Mouse (Mus musculus): Measurements from ENCODE around the gene Rnf185. TPM values are rescaled to one million over a fixed set of nuclear protein-coding genes. Genes with fewer than 3 reads are reported as not detected.

Rnf185 gene
- polyA plus RNA-seq, 1 experiment from 2014 or later = 45.2 TPM

GRCm38 (mm10) chr11:3483980-3484642 is 31.9 kb upstream of the Rnf185 start:
- Histone ChIP-seq H3K4me1 (ENCODE audit: control insufficient read depth, insufficient read depth, low read length) (no peaks in the 10 kb centered on the region), H3K27ac (ENCODE audit: low read depth, low read length) (no peak overlapping the region), H3K9ac (ENCODE audit: low read depth, low read length) (no peak overlapping the region), H3K36me3 (ENCODE audit: control insufficient read depth, insufficient read depth, low read length) (no peaks in the 10 kb centered on the region), H3K9me3 (ENCODE audit: control insufficient read depth, low read length) (no peaks in the 10 kb centered on the region), H3K27me3 (ENCODE audit: control insufficient read depth, insufficient read depth, low read length) (no peaks in the 10 kb centered on the region), H3K4me3 (ENCODE audit: low read length) (no peak overlapping the region), H3K4me2 (replicated peaks; ENCODE audit: low read depth, low read length) (no peak overlapping the region)
- ATAC-seq (ENCODE audit: low FRiP score, low TSS enrichment) = no peak
- 61% methylated on average over 11 of the region's 11 CpGs for WGBS

DNA sequence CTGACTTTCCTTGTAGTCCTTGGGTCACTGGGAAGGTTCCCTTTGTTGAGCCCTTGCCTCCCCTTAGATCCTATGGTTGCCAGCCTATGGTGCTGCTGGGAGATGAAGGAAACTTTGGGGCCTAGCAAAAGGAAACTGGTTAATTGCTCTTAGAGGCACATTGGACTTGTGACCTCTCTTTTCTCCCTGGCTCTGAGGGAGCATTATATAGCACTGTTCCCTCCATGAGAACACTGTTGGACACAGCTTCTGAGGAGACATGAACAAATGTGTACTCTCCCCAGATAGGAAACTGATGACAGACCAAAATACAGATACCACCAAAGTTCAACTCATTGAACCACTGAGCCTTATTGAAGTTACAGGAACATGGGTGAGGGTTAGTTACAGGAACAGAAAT is 23.3 kb upstream of the Rnf185 start:
- H3K9ac ChIP-seq (ENCODE audit: low read depth, low read length) = no peak overlapping the region

GRCm38 (mm10) chr11:3474480-3475115 is 22.4 kb upstream of the Rnf185 start:
- Histone ChIP-seq H3K4me1 (ENCODE audit: control insufficient read depth, insufficient read depth, low read length) (no peaks in the 10 kb centered on the region), H3K27me3 (ENCODE audit: control insufficient read depth, insufficient read depth, low read length) (no peaks in the 10 kb centered on the region), H3K9me3 (ENCODE audit: control insufficient read depth, low read length) (no peaks in the 10 kb centered on the region), H3K9ac (ENCODE audit: low read depth, low read length) (no peak overlapping the region), H3K4me2 (replicated peaks; ENCODE audit: low read depth, low read length) (no peak overlapping the region), H3K4me3 (ENCODE audit: low read length) (no peak overlapping the region), H3K36me3 (ENCODE audit: control insufficient read depth, insufficient read depth, low read length) (no peaks in the 10 kb centered on the region), H3K27ac (ENCODE audit: low read depth, low read length) (no peak overlapping the region)
- ATAC-seq (ENCODE audit: low FRiP score, low TSS enrichment) = no peak
- 92% methylated on average over 7 of the region's 7 CpGs for WGBS

More for the DNA sequence above, 23.3 kb upstream of the Rnf185 start:
- Histone ChIP-seq H3K9me3 (ENCODE audit: control insufficient read depth, low read length) (no peaks in the 10 kb centered on the region), H3K4me2 (replicated peaks; ENCODE audit: low read depth, low read length) (no peak overlapping the region), H3K4me1 (ENCODE audit: control insufficient read depth, insufficient read depth, low read length) (no peaks in the 10 kb centered on the region), H3K36me3 (ENCODE audit: control insufficient read depth, insufficient read depth, low read length) (no peaks in the 10 kb centered on the region), H3K27me3 (ENCODE audit: control insufficient read depth, insufficient read depth, low read length) (no peaks in the 10 kb centered on the region), H3K27ac (ENCODE audit: low read depth, low read length) (no peak overlapping the region), H3K4me3 (ENCODE audit: low read length) (no peak overlapping the region)
- no peak for ATAC-seq (ENCODE audit: low FRiP score, low TSS enrichment)

GRCm38 (mm10) chr11:3472484-3472883 is 20.3 kb upstream of the Rnf185 start:
- Histone ChIP-seq H3K9me3 (ENCODE audit: control insufficient read depth, low read length) (no peaks in the 10 kb centered on the region), H3K9ac (ENCODE audit: low read depth, low read length) (no peak overlapping the region), H3K4me3 (ENCODE audit: low read length) (no peak overlapping the region), H3K4me1 (ENCODE audit: control insufficient read depth, insufficient read depth, low read length) (no peaks in the 10 kb centered on the region), H3K27ac (ENCODE audit: low read depth, low read length) (no peak overlapping the region), H3K36me3 (ENCODE audit: control insufficient read depth, insufficient read depth, low read length) (no peaks in the 10 kb centered on the region), H3K4me2 (replicated peaks; ENCODE audit: low read depth, low read length) (no peak overlapping the region), H3K27me3 (ENCODE audit: control insufficient read depth, insufficient read depth, low read length) (no peaks in the 10 kb centered on the region)
- 42% methylated on average over 1 of the region's 1 CpGs for WGBS
- peak; percentile 77; the same call in 1 of the 2 replicates for ATAC-seq (ENCODE audit: low FRiP score, low TSS enrichment)

DNA sequence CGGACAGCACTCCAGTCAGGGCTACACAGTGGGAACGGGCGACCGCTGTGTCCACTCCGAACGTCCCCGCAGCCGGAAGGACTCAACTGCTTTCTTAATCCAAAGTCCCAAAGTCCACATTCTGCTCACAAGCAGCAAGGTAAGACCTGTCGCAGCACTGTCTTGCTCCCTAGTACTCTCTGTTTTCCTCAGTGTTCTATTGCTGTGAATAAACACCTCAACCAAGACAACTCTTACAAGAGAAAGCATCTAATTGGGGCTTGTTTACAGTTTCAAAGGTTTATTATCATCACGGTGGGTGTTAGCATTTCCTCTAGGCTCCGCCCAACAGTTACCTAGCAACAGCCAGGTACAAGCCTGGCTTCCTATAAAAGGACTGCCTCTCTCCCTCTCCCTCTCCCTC is 19.3 kb upstream of the Rnf185 start:
- no peaks in the 10 kb centered on the region for H3K4me1 ChIP-seq (ENCODE audit: control insufficient read depth, insufficient read depth, low read length)
- H3K9me3 ChIP-seq (ENCODE audit: control insufficient read depth, low read length) = no peaks in the 10 kb centered on the region
- H3K4me2 ChIP-seq (replicated peaks; ENCODE audit: low read depth, low read length) = 0 out of 2 replicates have a peak overlapping the region, but pooled peaks have one; percentile 12
- H3K27ac ChIP-seq (ENCODE audit: low read depth, low read length) = no peak overlapping the region
- ATAC-seq (ENCODE audit: low FRiP score, low TSS enrichment) = no peak
- WGBS = 19% methylated on average over 11 of the region's 11 CpGs
- H3K36me3 ChIP-seq (ENCODE audit: control insufficient read depth, insufficient read depth, low read length) = no peaks in the 10 kb centered on the region
- H3K27me3 ChIP-seq (ENCODE audit: control insufficient read depth, insufficient read depth, low read length) = no peaks in the 10 kb centered on the region
- H3K9ac ChIP-seq (ENCODE audit: low read depth, low read length) = no peak overlapping the region
- no peak overlapping the region for H3K4me3 ChIP-seq (ENCODE audit: low read length)

- no peaks in the 10 kb centered on the region for H3K27me3 ChIP-seq (ENCODE audit: control insufficient read depth, insufficient read depth, low read length)
- no peak for ATAC-seq (ENCODE audit: low FRiP score, low TSS enrichment)
- WGBS = 96% methylated on average over 1 of the region's 1 CpGs
- H3K9ac ChIP-seq (ENCODE audit: low read depth, low read length) = no peak overlapping the region
- no peaks in the 10 kb centered on the region for H3K36me3 ChIP-seq (ENCODE audit: control insufficient read depth, insufficient read depth, low read length)
- H3K9me3 ChIP-seq (ENCODE audit: control insufficient read depth, low read length) = no peaks in the 10 kb centered on the region
- H3K4me1 ChIP-seq (ENCODE audit: control insufficient read depth, insufficient read depth, low read length) = no peaks in the 10 kb centered on the region
- no peak overlapping the region for H3K4me3 ChIP-seq (ENCODE audit: low read length)
- H3K4me2 ChIP-seq (replicated peaks; ENCODE audit: low read depth, low read length) = no peak overlapping the region
- H3K27ac ChIP-seq (ENCODE audit: low read depth, low read length) = no peak overlapping the region
Measured at GRCm38 (mm10) chr11:3462846-3463245, 10.7 kb upstream of the Rnf185 start.

GRCm38 (mm10) chr11:3459105-3459468 is 6.9 kb upstream of the Rnf185 start:
- Histone ChIP-seq H3K9me3 (ENCODE audit: control insufficient read depth, low read length) (no peaks in the 10 kb centered on the region), H3K4me1 (ENCODE audit: control insufficient read depth, insufficient read depth, low read length) (no peaks in the 10 kb centered on the region), H3K9ac (ENCODE audit: low read depth, low read length) (no peak overlapping the region), H3K4me3 (ENCODE audit: low read length) (no peak overlapping the region), H3K27ac (ENCODE audit: low read depth, low read length) (no peak overlapping the region), H3K4me2 (replicated peaks; ENCODE audit: low read depth, low read length) (no peak overlapping the region), H3K36me3 (ENCODE audit: control insufficient read depth, insufficient read depth, low read length) (no peaks in the 10 kb centered on the region), H3K27me3 (ENCODE audit: control insufficient read depth, insufficient read depth, low read length) (no peaks in the 10 kb centered on the region)
- 0 out of 2 replicates have a peak, but pooled peaks have one; percentile 21 for ATAC-seq (ENCODE audit: low FRiP score, low TSS enrichment)
- 68% methylated on average over 2 of the region's 2 CpGs for WGBS

- Histone ChIP-seq H3K27me3 (ENCODE audit: control insufficient read depth, insufficient read depth, low read length) (no peaks in the 10 kb centered on the region), H3K9me3 (ENCODE audit: control insufficient read depth, low read length) (no peaks in the 10 kb centered on the region), H3K27ac (ENCODE audit: low read depth, low read length) (no peak overlapping the region), H3K36me3 (ENCODE audit: control insufficient read depth, insufficient read depth, low read length) (no peaks in the 10 kb centered on the region), H3K4me3 (ENCODE audit: low read length) (no peak overlapping the region), H3K4me2 (replicated peaks; ENCODE audit: low read depth, low read length) (no peak overlapping the region), H3K4me1 (ENCODE audit: control insufficient read depth, insufficient read depth, low read length) (no peaks in the 10 kb centered on the region), H3K9ac (ENCODE audit: low read depth, low read length) (no peak overlapping the region)
- no peak for ATAC-seq (ENCODE audit: low FRiP score, low TSS enrichment)
- 84% methylated on average over 13 of the region's 13 CpGs for WGBS
Measured at GRCm38 (mm10) chr11:3458428-3459104, 6.4 kb upstream of the Rnf185 start.

GRCm38 (mm10) chr11:3456354-3456753 is 4.2 kb upstream of the Rnf185 start:
- Histone ChIP-seq H3K27me3 (ENCODE audit: control insufficient read depth, insufficient read depth, low read length) (no peaks in the 10 kb centered on the region), H3K36me3 (ENCODE audit: control insufficient read depth, insufficient read depth, low read length) (no peaks in the 10 kb centered on the region), H3K9ac (ENCODE audit: low read depth, low read length) (no peak overlapping the region), H3K9me3 (ENCODE audit: control insufficient read depth, low read length) (no peaks in the 10 kb centered on the region), H3K4me1 (ENCODE audit: control insufficient read depth, insufficient read depth, low read length) (peaks cover 7% of the 10 kb centered on the region), H3K4me3 (ENCODE audit: low read length) (no peak overlapping the region), H3K4me2 (replicated peaks; ENCODE audit: low read depth, low read length) (no peak overlapping the region), H3K27ac (ENCODE audit: low read depth, low read length) (no peak overlapping the region)
- 55% methylated on average over 1 of the region's 1 CpGs for WGBS
- no peak for ATAC-seq (ENCODE audit: low FRiP score, low TSS enrichment)
